Mouse (Mus musculus): ENCODE data around the gene Mreg. TPM values are rescaled to one million over a fixed set of nuclear protein-coding genes. Genes with fewer than 3 reads are reported as not detected.

The Mreg gene
- not detected for polyA plus RNA-seq (2017; shearing (Covaris generic))

DNA sequence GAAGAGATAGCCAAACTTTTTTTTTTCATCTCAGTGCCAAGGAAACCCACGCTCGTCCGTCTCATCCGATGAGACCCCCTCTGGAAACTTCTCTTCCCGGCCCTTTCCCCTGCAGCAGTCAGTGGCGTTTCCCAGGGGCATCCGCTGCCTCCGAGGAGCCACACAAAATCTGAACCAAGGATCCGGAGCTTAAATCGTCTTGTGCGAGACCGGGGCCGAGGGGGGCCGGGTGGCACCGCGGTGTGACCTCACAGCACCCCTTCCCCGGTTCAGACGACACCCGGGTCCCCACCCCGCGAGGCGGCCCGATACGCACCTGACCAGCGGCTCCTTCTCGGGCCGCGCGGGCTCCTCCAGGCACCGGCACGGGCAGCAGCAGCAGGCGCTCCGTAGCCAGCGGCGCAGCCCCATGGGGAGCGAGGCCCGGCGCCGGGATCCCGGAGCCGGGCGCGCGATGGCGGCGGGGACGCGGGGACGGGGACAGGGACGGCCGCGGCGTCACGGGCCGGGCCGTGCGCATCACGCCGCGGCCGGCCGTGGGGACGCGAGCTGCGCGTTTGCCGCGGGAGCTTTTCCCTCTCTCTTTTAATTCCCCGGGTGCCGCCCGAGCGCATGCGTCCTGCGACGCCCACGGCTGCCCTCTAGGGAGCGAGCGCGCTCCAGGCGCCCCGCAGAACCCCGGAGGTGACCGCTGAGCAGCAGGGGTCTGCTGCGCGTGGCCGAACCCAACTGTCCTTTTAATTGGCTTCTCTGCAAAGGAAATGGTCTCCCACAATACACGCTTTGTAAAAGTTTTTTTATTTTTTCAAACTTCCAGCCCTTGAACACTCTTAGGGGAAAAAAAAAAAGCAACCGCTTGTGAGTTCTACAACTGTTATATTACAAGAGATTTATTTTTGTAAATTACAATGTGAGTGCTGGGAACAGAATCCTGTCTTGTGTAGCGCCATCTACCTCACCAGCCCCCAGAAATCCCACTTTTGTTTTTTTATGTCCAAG is at the start of gene Mreg:
Gene Mreg, minus strand, starts transcription at position 607 of the 999 bp plus-strand sequence.

Other genes with a start within 250 kb of the Mreg start
- gene Pecr, start 72.0 kb upstream of the Mreg start, polyA plus RNA-seq (2017; shearing (Covaris generic)): 5.0 TPM
- gene Tmem169, start 72.1 kb upstream of the Mreg start, polyA plus RNA-seq (2017; shearing (Covaris generic)): not detected
- 41.2 TPM for gene Xrcc5, start 95.1 kb upstream of the Mreg start, polyA plus RNA-seq (2017; shearing (Covaris generic))